Mouse (Mus musculus) bone marrow macrophage, adult 2 months (primary cell): ENCODE data around the gene Ramp1.

ENCODE experiments used
- CTCF ChIP-seq: IDR thresholded peaks from 2 replicates; pipeline ENCODE4 v1.5.1; 2012; ENCODE audit warnings: low read depth, mild to moderate bottlenecking, low read length, moderate library complexity
- POLR2A ChIP-seq: IDR thresholded peaks from 2 replicates; pipeline ENCODE4 v1.6.1; 2012; ENCODE audit warnings: mild to moderate bottlenecking, low read depth, low read length, borderline replicate concordance

DNA sequence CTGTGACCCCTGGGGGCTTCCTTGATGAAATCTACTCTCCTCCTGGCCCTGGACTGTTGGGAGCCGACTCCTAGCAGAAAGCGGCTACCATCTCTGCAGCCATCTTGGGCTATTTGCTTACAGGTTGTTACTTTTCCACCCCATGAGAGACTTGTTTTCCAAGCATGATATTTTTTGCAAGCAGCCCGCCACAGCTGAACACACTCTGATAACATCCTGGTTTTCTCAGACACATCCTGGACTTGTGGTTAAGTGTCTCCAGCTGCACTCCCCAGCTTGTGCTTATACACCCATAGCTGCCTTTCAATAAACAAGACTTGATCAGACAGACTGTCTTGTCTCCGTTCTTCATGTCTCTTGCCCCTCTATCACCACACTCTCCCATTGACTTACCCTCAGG is 61.6 kb downstream of the Ramp1 start:
- no peak for TF ChIP-seq CTCF
- no peak for TF ChIP-seq POLR2A
